Mouse (Mus musculus): Measurements from ENCODE around the gene Arf1.

GRCm38 (mm10) chr11:59187706-59188105 is 40.4 kb downstream of the Arf1 start:
- TF ChIP-seq CTCF (IDR thresholded peaks at IDR 0.05; ENCODE audit: borderline replicate concordance, insufficient read depth, low read length) (no peak), POLR2A (IDR thresholded peaks at IDR 0.05; ENCODE audit: low read depth, low read length) (no peak)
